ENCODE assay signal across 21 mouse cellular contexts in genomic region chr6:39161975-39162374, GRCm38 (mm10). TPM values are rescaled to one million over a fixed set of nuclear protein-coding genes. Genes with fewer than 3 reads are reported as not detected.
DNase-seq lines count a peak whose midpoint lies in the region; ATAC-seq and TF ChIP-seq lines count a peak whose summit lies in the region.
"Had no signal": no experiment of that assay in that cellular context is flagged by ENCODE, and none has a peak within 500 bp of the region (broad histone marks: within the 10 kb centered on the region; RNA-seq: fewer than 3 reads in every experiment).

No protein-coding gene starts in this region.

- no peak overlapping the region for H3K4me3 ChIP-seq in MEL (ENCODE audit: control insufficient read depth in 1 of 2, insufficient read depth in 1 of 2, low read depth in 2 of 2, low read length in 2 of 2)
- H3K4me3 ChIP-seq in liver, embryonic 13.5 days (replicated peaks) = no peak overlapping the region
- H3K4me3 ChIP-seq: embryonic facial prominence, embryonic 13.5 days; forebrain, embryonic 10.5 days; heart, embryonic 13.5 days; hindbrain, embryonic 15.5 days had no signal

- peak in 1 of 2 experiments; percentile 29; a peak in 1 of 4 replicates for TF ChIP-seq EP300 in MEL (IDR thresholded peaks at IDR 0.05; ENCODE audit: low read depth in 1 of 2, low read length in 2 of 2)

- TF ChIP-seq CTCF in MEL (IDR thresholded peaks at IDR 0.05 in 2 of 3, conservative IDR thresholded peaks at IDR 0.05 in 1 of 3; ENCODE audit: control insufficient read depth in 1 of 3, insufficient read depth in 1 of 3, low read depth in 2 of 3, low read length in 3 of 3, poor library complexity in 1 of 3, severe bottlenecking in 1 of 3) = no peak

- peak; percentile 19 for DNase-seq in MEL (ENCODE audit: low read depth, low spot score)
- DNase-seq in liver, embryonic 13.5 days = peak; percentile 38
- no peak for DNase-seq in B cell, adult 2 months
- no peak for DNase-seq in left cerebral cortex, postnatal 36 days (ENCODE audit: low spot score in 2 of 2)
- no peak for DNase-seq in kidney, adult 18-20 months
- DNase-seq: adrenal gland, adult 8-10 months; adrenal gland, postnatal 36 days; cerebellum, adult 11-12 months; cerebellum, adult 9-10 months; cerebellum, postnatal 25 days; gastrocnemius, postnatal 36 days; heart, adult 11 months; heart, postnatal 36 days had no signal

- TF ChIP-seq POLR2A in MEL (IDR thresholded peaks at IDR 0.05; ENCODE audit: control insufficient read depth in 1 of 2, insufficient read depth in 1 of 2, low read depth in 1 of 2, low read length in 2 of 2, poor library complexity in 1 of 2) = no peak

- no peak overlapping the region for H3K27ac ChIP-seq in MEL (ENCODE audit: control insufficient read depth, low read depth, low read length)
- peak overlapping the region; percentile 45 for H3K27ac ChIP-seq in liver, embryonic 13.5 days
- H3K27ac ChIP-seq: embryonic facial prominence, embryonic 13.5 days; forebrain, embryonic 10.5 days; heart, embryonic 13.5 days; hindbrain, embryonic 15.5 days had no signal

- H3K79me2 ChIP-seq in MEL (ENCODE audit: control insufficient read depth, insufficient read depth, low read length, poor library complexity) = no peaks in the 10 kb centered on the region

- H3K9ac ChIP-seq in MEL (ENCODE audit: control insufficient read depth, low read depth, low read length, poor library complexity, severe bottlenecking) = no peak overlapping the region
- H3K9ac ChIP-seq in liver, embryonic 13.5 days = peak overlapping the region; percentile 17; the same call in 1 of the 2 replicates
- H3K9ac ChIP-seq: embryonic facial prominence, embryonic 13.5 days; heart, embryonic 13.5 days; hindbrain, embryonic 15.5 days had no signal

- peak; percentile 77 for ATAC-seq in erythroblast, adult 5-6 weeks (replicated peaks; ENCODE audit: low FRiP score, poor library complexity, severe bottlenecking)
- ATAC-seq in liver, embryonic 13.5 days (ENCODE audit: low read depth) = peak; percentile 88
- peak; percentile 46; the same call in 1 of the 2 replicates for ATAC-seq in megakaryocyte progenitor cell, adult 5-6 weeks (replicated peaks; ENCODE audit: poor library complexity)
- ATAC-seq: forebrain, embryonic 14.5 days had no signal

- no peaks in the 10 kb centered on the region for H3K27me3 ChIP-seq in MEL (ENCODE audit: control insufficient read depth in 1 of 2, insufficient read depth in 2 of 2, low read length in 2 of 2)
- no peaks in the 10 kb centered on the region for H3K27me3 ChIP-seq in liver, embryonic 13.5 days
- H3K27me3 ChIP-seq: CH12.LX; embryonic facial prominence, embryonic 13.5 days; heart, embryonic 13.5 days; hindbrain, embryonic 15.5 days had no signal

- WGBS in liver, embryonic 13.5 days (ENCODE audit: insufficient replicate concordance) = 51% methylated on average over 6 of the region's 6 CpGs

- TF ChIP-seq RAD21 in MEL (IDR thresholded peaks at IDR 0.05; ENCODE audit: low read depth, low read length) = no peak

- peaks cover 3 to 10% of the 10 kb centered on the region in 2 experiments; a peak in 2 of 4 replicates for H3K36me3 ChIP-seq in MEL (ENCODE audit: control insufficient read depth in 1 of 2, insufficient read depth in 2 of 2, low read length in 2 of 2)
- H3K36me3 ChIP-seq in liver, embryonic 13.5 days = peaks cover 37% of the 10 kb centered on the region

- peak overlapping the region; percentile 21; the same call in 1 of the 2 replicates for H3K4me2 ChIP-seq in liver, embryonic 13.5 days
- H3K4me2 ChIP-seq: embryonic facial prominence, embryonic 13.5 days; heart, embryonic 13.5 days; hindbrain, embryonic 15.5 days had no signal

- intact Hi-C loops in left cerebral cortex, postnatal 36 days (cut with DNase I) = no loop called here

- no peaks in the 10 kb centered on the region for H3K9me3 ChIP-seq in MEL (replicated peaks; ENCODE audit: insufficient read depth, low read length)
- H3K9me3 ChIP-seq in liver, embryonic 13.5 days (replicated peaks) = no peaks in the 10 kb centered on the region
- H3K9me3 ChIP-seq: embryonic facial prominence, embryonic 13.5 days; forebrain, embryonic 10.5 days; heart, embryonic 13.5 days; hindbrain, embryonic 15.5 days had no signal

- peaks cover 3 to 7% of the 10 kb centered on the region in 2 experiments for H3K4me1 ChIP-seq in MEL (ENCODE audit: control insufficient read depth in 1 of 2, insufficient read depth in 2 of 2, low read length in 2 of 2)
- H3K4me1 ChIP-seq in liver, embryonic 13.5 days (replicated peaks) = peaks cover 21% of the 10 kb centered on the region
- H3K4me1 ChIP-seq: embryonic facial prominence, embryonic 13.5 days; forebrain, embryonic 10.5 days; heart, embryonic 13.5 days; hindbrain, embryonic 15.5 days had no signal

TF ChIP-seq in MEL, 35 proteins besides CTCF, POLR2A, EP300 and RAD21:
- TF ChIP-seq ZMIZ1 (IDR thresholded peaks at IDR 0.05; ENCODE audit: low read depth, low read length) = no peak
- no peak for TF ChIP-seq SMC3 (IDR thresholded peaks at IDR 0.05; ENCODE audit: low read depth, low read length)
- TF ChIP-seq TCF12 (IDR thresholded peaks at IDR 0.05; ENCODE audit: low read depth, low read length) = peak; percentile 44; the same call in 1 of the 2 replicates
- no peak for TF ChIP-seq UBTF (IDR thresholded peaks at IDR 0.05; ENCODE audit: borderline replicate concordance, insufficient read depth, low read depth, low read length)
- no peak for TF ChIP-seq MYB (IDR thresholded peaks at IDR 0.05; ENCODE audit: low read depth, low read length)
TF ChIP-seq in MEL: peak in this region for 1.

RNA-seq across cellular contexts. Expression of gene Parp12, which starts 43.8 kb away (rescaled TPM):
- 4.2 and 5.2 TPM in 2 replicates for total RNA-seq in MEL (2012; rRNA removed)
- 1 to 10 TPM in 1 of 2 experiments, not detected in 1; 8.6 TPM for polyA plus RNA-seq in MEL (2012; ENCODE audit: insufficient read depth in 1 of 2, insufficient read length in 2 of 2, low read depth in 1 of 2, low replicate concordance in 2 of 2, missing spikeins in 1 of 2)
- 6.7 and 12.3 TPM in 2 replicates for total RNA-seq in erythroblast, adult 5-6 weeks (2015; ENCODE audit: low replicate concordance)
- total RNA-seq in erythroblast, adult 5-6 weeks (2017; ENCODE audit: low replicate concordance) = 13.5 and 15.9 TPM in 2 replicates
- 3.4 and 3.8 TPM in 2 replicates for polyA plus RNA-seq in liver, embryonic 13.5 days (2015; fragmentation: Nextera tagmentation; extraction: Ambion mirVana)
- total RNA-seq in megakaryocyte progenitor cell, adult 5-6 weeks (2015) = 2.4 and 2.7 TPM in 2 replicates
- total RNA-seq in megakaryocyte progenitor cell, adult 5-6 weeks (2017) = 3.0 and 7.4 TPM in 2 replicates
- 1 to 10 TPM; 4.3 to 5.1 TPM for total RNA-seq in left cerebral cortex, postnatal 36 days (2021)

RNA-seq across cellular contexts. Expression of gene Kdm7a, which starts 44.6 kb away (rescaled TPM):
- total RNA-seq in MEL (2012; rRNA removed) = 1.7 and 2.5 TPM in 2 replicates
- polyA plus RNA-seq in MEL (2012; ENCODE audit: insufficient read depth in 1 of 2, insufficient read length in 2 of 2, low read depth in 1 of 2, low replicate concordance in 2 of 2, missing spikeins in 1 of 2) = 1 to 10 TPM in 1 of 2 experiments, not detected in 1; 2.5 TPM
- 103 and 107 TPM in 2 replicates for total RNA-seq in erythroblast, adult 5-6 weeks (2015; ENCODE audit: low replicate concordance)
- total RNA-seq in erythroblast, adult 5-6 weeks (2017; ENCODE audit: low replicate concordance) = 216 and 235 TPM in 2 replicates
- polyA plus RNA-seq in liver, embryonic 13.5 days (2015; fragmentation: Nextera tagmentation; extraction: Ambion mirVana) = 9.1 and 11.6 TPM in 2 replicates
- 11.4 and 12.5 TPM in 2 replicates for total RNA-seq in megakaryocyte progenitor cell, adult 5-6 weeks (2015)
- 9.0 and 11.4 TPM in 2 replicates for total RNA-seq in megakaryocyte progenitor cell, adult 5-6 weeks (2017)
- total RNA-seq in left cerebral cortex, postnatal 36 days (2021) = 10 to 100 TPM; 29.8 to 41.9 TPM

Comparison
In these comparisons a context has a peak if more than half of its experiments do, and no peak if none do; other contexts are left out.
1. DNase-seq: peak in MEL (single experiment) and liver, embryonic 13.5 days (single experiment); none in B cell, adult 2 months (0 of 2), left cerebral cortex, postnatal 36 days (0 of 2) and kidney, adult 18-20 months (single experiment).
2. Peak in every context shown above with its lines, with median percentiles within 50 percentile points of each other: ATAC-seq.